Mouse (Mus musculus) layer of hippocampus, adult 11-12 months (tissue): ENCODE results near the gene Iqcd.
A peak's percentile ranks its signal among the peaks of the same experiment; 100 is the strongest.

Experiments used
- DNase-seq: peaks from one replicate; pipeline ENCODE4 v3.0.0; 2022; ENCODE audit warnings: low spot score

The Iqcd gene

DNA sequence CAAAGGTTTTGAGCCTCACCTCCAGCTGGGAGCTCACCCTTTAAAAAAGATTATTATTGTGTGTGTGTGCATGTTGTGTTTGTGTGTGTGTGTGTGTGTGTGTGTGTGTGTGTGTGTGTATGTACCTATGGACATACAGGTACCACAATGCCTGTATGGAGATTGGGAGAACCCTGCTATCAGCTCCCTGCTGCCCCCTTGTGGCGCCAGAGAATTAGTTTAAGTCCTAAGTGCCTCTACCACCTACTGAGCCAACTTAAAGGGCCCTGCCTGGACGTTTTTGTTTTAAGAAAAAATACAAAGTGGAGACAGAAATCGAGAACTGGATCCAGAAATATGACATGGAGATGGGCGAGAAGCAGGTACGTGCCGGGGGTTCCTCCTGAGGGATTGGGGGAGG, 16.0 kb downstream of the Iqcd start:
- DNase-seq: peak; percentile 83

DNA sequence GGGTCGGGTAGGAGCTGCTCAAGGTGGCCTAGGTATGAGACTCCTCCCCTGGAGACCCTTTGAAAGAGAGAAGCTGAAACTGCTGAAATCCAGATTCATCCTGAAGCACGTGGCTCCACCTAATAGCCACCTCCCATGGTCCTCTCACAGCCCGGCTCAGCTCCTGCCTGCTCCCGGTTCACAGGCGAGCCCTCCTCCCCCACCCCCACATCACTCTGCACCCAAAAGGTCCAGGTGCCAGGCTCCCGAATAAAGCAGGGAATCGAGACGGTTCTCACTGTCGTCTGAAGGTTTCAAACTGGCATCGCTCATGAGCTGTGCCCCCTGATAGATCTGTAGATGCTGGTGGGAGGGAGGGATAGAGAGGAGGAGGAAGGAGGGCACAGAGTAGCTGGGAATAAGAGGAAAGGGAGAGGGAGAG, 16.4 kb downstream of the Iqcd start:
- DNase-seq: no peak

DNA sequence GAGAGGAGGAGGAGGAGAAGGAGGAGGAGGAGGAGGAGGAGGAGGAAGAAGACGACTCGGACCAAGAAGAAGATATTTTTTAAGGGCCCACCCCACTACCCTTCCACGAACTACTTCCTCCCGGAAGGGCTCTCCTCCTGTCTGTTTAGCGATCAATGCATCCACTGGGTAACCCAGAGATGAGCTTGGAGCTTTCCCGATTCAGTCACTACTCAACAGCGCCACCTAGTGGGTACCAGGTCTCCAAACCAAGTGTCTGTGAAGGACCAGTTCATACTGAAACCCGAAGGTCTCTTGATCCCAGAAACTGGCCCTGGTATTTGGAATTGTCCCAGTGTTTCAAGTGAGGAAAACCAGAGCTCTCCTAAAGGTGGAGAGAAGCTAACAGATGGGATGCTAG, 16.9 kb downstream of the Iqcd start:
- peak; percentile 93 for DNase-seq

DNA sequence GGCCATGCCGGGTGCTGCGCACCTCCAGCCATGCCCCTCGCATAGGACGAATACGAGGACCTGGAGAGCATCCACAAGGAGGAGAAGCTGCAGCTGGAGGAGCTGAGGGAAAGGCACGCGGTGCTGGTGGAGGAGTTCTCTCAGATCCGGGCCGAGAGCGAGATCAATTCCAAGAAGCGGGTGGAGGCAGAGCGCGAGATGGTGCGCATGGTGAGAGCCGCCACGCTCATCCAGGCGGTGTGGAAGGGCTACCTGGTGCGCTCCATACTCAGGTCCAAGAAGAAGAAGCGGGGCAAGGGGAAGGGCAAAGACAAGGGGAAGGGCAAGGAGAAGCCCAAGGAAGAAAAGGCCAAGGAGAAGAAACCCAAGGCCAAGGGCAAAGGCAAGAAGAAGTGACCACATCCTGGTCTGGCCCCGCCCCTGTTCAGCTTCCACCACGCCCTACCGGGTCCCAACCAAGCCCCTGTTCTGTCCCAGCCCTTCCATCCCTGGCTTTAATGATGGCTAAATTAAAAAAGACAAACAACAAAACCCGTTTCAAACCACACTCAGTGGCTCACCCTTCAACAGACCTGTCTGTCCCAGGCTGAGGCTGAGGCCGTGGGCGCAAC, 17.9 kb downstream of the Iqcd start:
- DNase-seq: no peak

DNA sequence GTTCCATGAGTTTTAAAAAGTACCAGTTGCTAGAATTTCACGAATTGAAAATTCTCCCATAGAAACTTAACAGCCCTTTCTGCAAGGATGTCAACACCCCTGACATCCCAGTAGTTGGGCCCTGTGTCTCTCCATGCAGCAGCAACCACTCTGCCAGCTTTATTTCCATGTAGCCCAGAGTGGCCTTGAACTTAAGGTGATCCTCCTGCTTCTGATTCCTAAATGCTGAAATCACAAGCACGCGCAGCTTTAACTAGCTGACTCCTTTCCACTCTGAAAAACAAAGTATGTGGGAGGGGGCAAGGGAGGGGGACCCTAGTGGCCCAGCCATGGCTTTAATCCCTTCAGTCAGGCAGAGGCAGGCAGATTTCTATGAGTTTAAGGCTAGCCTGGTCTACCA, 18.5 kb downstream of the Iqcd start:
- no peak for DNase-seq

DNA sequence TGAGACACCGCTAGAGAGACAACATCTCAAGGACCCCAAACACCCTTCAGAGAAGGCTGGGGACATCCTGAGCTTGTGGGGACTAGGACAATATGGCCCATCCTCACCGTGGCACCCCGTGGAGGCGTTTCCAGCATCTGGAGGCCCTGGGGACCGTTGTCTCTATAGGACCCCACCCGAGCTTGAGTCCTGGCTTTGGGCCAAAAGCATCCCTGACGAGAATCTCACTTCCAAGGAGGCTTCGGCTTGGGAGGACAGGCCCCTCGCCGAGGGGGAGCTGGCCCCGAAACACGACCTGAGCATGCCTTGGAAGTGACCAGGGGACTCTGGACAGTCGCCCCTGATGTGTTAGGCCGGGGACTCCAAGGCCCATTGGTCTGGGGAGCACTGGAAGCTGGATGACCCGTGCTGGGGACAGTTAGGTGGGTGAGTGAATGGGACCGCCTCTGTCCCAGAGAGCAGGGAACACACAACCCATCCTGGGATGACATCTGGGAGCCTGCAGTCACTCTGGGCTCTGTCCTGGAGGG, 20.5 kb downstream of the Iqcd start:
- DNase-seq: no peak

DNA sequence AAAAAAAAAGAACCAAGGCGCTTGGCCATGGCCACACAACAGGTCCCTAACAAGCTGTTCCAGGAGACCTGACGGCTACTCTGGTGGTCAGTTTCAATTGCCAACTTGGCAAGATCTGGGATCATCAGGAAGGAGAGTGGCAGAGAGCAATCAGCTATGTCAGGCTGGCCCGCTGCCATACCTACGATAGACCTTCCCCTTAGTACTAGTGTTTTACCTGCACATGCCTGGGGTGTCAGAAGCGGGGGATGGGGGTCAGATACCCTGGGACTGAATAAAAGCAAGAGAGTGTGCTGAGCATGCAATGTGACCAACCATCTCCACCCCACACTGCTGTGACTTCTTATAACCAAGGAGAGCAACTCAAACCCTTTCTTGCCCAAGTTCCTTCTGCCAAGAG, 22.1 kb downstream of the Iqcd start:
- DNase-seq: no peak

DNA sequence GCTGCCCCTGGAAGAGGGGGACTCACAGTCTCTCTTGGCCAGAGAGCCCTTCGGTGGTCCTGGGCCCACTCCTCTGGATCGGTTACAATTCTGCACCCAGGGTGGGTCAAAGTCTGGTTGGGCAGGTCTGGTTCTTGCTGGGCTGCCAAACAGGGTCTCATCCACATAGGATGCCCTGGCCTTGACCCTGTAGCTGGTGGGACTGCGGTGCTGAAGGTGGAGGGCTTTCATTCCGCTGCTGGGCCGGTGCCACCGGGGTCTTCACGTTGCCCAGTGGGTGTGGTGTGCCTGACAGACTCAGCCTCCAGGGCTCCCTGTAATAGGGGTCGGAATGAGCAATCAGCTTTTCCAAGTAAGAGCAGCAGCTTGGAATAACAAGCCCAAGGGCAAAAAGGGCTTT, 22.6 kb downstream of the Iqcd start:
- no peak for DNase-seq

DNA sequence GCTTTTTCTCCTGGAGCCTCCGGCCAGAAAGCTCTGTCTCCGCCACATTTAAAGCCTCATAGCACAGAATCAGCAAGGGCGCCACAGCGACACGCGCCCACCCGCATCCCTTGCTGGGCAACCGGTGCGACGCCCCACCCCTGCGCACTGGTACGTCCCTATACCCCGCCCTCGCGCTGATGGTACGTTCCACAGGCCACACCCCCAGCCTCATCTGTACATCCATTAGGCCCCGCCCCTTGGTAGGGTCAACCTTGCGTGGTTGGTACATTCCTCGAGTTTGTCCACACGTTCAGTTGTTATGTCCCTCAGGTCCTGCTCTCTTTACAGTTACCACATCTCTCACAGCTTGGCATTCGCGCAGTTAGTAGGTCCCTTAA, 23.6 kb downstream of the Iqcd start, which contains the start of the genes Rita1 and Ddx54:
Gene Rita1 (minus strand): TSS at position 148 of the 380 bp plus-strand sequence.
Gene Ddx54 (plus strand): TSS at position 298 of the 380 bp plus-strand sequence.
- DNase-seq: peak; percentile 99

DNA sequence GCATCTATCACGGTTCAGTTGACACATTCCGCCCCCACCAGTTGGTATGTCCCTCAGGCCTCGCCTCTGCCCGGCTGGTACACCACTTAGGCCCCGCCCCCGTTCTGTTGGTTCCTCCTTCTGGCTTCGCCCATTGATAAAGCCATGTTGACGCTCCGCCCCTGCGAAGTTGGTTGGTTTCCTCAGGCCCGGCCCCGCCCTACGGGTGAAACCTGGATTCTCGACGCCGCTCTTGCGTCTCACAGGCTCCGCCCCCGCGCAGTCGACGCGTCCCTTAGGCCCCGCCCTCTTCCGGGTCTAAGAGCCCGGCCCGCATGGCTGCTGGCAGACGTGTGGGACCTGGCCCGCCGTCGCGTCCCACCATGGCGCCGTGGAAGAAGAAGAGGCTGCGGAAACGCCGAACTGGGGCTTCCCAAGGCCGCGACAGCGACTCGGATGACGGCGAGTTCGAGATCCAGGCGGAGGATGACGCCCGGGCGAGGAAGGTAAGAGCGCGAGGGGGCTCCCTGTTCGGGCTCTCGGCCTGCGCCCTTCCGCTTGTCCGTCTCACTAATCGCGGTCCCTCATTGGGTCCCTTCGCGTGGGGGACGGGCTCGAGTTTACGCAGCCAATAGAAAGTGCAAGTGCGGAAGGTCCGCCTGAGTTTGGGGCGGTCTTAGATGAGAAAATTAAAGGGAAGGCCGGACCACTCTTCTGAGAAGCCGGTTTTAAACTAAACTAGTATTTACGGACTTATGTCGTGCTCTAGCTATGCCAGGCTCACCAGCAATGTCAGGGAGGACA, 24.2 kb downstream of the Iqcd start:
- DNase-seq: peak; percentile 100

DNA sequence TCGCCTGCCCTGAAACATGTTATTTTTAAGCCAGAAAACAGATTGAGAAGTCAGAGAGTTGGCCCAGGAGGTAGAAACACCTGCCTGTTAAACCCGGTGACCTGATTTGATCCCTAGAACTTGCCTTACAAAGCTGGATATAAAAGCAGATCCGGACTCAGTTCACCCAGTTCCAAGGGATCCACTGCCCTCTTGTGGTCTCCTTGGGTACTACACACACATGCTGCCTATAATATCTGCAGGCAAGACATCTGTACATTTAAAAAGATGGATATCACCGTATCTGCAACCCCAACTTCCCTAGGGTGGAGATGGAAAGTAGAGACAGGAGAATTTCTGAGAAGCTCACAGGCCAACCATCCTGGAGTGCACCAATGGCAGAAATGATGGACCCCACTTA, 27.1 kb downstream of the Iqcd start:
- no peak for DNase-seq

DNA sequence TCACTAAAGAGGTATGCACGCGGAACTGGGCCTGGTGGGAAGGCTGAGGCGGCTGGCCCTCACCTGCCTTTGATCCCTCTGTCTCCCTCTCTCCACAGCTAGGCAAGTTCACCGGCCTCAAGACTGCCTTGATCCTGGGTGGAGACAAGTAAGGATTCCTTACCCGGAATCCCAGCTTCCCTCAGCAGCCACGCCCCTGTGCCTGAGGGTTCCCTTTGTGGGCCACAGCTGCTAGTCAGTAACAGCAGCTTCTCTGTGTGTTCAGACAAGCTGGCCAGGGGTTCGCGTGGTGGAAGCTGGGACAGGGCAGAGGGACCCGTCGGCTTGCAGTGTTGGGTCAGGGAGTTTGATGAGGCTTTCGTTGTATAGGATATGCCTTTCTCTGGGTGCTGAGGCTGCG, 30.0 kb downstream of the Iqcd start:
- no peak for DNase-seq

DNA sequence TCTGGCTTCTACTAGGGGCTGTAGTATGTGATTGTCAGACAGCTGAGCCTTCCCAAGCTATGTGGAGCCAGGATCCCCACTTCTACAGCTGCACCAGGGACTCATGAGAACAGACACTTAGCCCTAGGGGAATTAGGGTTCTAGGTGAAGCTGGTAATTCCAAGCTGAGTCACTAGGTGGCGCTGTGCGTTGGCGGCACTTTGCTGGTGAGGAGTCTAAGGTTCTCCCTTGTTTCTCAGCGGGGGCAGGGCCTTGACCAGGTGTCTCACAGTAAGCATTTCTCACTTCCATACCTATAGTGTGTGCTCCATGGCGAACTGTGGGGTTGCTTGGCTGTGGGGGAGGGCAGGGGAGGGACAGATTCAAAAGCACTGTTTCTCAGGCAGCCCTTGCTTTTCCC, 30.4 kb downstream of the Iqcd start:
- peak; percentile 68 for DNase-seq

DNA sequence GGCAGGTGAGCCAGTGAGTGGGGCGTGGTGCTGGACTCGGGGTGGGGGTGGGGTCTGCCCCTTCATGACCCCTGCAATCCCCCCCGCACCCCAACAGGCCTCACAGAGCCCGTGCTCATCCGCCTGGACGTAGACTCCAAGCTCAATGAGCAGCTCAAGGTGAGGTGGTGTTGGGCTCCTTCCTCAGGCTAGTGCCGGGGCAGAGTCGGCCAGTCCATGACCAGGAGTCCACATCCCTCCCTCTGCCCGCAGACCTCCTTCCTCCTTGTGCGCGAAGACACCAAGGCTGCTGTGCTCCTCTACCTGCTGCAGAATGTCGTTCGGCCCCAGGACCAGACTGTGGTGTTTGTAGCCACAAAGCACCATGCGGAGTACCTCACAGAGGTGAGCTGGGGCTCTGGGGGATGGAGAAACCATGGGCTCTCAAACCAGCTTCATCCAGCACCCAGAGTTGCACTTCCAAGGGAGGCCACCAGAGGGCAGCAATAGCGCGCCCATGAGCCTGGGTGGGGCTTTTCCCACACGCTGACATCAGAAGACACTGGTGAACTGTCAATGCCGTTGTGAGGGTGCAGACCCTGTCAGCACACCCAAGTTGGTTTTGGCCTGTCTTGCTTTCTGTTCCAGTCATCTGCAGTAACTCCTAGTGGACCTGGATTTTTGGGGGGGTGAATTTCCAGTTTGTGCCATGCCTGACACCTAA, 31.7 kb downstream of the Iqcd start:
- DNase-seq: peak; percentile 87

DNA sequence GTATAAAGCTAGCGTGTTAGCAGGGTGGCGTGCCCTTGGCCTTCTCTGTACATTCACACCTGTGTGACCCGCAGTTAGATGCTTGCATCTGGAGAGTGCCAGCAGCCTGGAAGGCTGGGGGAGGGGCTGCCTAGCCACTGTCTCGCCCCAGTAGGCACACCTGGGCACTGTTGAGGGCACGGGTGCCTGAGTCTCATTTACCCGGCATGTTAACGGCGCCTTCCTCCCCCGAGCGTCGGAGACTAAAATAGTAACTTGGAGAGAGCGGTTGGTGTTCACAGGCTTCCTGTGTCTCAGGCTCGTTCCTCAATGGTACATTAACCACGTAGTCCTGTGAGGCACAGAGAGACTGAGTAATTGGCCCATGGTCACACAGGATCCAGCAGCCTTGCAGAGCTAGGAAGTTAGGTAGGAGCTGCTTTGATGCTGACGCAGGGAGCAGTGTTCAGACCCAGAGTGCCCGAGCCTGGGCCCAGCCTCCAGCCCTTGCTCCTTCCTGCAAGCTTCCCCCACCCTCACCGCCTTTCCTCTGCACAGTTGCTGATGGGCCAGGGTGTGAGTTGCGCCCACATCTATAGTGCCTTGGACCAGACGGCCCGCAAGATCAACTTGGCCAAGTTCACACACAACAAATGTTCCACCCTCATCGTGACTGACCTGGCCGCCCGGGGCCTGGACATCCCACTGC, 32.4 kb downstream of the Iqcd start:
- DNase-seq: no peak

DNA sequence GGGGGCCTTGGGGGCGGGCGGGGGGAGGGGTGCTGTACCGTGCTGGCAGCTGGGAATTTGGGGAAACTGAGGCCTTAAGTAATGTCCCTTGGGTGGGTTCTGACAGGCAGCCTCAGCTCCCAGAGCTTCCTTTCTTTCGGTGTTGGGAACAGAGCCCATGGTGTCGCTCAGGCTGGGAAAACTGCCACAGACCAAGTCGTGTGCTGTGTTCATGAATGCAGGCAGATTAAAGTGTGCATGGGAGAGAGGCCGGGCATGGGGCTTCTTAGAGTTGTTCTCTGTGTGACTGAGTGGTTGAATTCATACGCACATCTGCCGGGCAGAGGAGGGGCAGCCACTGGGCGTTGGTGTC, 33.0 kb downstream of the Iqcd start:
- DNase-seq: no peak

DNA sequence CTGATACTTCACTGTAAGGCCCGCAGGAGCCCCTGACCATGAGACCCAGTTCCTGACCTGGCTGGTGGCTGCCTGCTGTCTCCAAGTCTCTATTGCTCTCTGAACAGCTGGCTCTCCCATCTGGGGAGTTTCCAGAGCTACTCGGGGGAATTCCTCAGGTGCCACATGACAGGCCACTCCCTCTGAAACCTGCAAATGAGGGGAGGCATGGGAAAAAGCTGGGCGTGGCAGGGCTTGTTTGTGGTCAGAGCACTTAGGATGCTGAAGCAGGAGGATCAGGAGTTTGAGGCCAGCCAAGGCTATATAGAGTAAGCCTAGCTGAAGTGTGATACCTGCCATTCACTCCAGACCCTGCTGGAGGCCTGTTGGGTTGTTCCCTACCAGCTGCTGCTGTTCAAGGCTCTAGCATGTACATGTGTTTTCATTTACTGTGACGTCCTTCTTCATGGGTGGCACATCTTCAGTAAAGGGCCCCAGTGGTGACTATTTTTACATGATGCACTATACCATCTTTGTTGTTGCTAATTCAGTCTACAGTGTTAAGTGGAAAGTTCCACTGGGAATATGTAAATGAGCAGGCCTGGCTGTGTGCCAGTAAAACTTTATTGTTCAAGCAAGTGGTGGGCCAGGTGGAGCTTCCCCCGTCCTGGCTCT, 33.5 kb downstream of the Iqcd start:
- no peak for DNase-seq

DNA sequence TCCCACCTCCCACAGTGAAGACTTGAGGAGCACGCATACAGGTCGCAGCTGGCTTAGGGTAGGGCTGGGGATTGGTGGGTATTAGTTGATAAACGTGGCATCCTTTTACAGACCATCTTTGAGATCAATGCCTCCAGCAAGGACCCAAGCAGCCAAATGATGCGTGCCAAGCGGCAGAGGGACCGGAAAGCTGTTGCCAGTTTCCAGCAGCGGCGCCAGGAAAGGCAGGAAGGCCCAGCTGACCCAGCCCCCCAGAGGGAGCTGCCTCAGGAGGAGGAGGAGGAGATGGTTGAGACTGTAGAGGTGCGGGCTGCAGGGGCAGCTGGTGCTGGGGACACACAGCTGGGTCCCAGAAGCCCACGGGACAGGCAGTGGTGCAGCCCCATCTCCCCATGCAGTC, 35.6 kb downstream of the Iqcd start:
- no peak for DNase-seq

DNA sequence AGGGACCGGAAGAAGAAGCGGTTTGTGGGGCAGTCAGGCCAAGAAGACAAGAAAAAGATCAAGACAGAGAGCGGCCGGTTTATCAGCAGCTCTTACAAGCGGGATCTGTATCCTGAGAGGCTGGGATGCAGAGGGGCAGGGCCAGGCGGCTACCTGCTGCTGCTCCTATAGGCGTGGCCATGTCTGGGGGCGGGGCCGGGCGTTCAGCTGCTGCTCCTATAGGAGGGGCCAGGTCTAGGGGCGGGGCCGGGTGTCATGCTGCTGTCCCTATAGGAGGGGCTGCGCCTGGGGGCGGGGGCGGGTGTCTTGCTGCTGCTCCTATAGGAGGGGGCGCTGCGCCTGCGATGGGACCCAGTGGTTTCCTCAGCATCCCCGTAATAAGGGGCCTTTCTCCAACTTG, 37.6 kb downstream of the Iqcd start:
- DNase-seq: no peak

DNA sequence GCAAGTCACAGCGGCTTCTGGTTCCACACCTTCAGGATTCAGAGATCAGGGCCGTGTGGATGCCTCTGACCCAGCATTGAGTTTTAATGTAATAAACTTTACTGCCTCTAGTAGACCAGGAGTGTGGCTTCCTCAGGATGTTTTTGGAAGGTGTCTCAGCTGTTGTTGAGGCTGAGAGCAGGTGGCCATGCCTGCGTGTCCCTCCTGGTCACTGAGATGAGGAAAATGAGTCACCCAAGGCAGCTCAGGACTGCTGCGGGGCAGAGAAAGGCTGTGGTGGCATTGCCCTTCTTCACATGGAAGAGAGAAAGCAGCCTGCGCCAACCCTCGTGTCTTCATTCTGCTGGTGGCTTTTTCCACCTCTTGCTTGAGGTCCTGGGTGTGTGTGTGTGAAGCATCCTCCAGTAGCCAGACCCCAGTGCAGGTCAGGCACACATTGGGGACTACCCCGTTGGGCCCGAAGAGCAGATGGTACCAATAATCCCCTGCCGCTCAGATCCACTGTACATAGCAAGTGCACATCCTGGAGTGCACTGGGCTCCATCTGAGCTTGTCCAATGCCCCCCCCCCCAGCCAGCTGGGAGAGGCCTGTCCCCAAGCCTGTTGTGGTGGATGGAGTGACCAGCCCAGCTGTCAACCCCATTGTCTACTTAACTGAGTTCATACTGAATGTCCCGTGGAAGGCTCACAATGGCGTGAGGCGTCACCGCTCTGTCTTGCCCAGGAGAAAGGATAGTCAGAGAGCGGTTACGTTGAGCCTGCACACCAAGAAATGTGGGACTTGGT, 38.9 kb downstream of the Iqcd start:
- no peak for DNase-seq

DNA sequence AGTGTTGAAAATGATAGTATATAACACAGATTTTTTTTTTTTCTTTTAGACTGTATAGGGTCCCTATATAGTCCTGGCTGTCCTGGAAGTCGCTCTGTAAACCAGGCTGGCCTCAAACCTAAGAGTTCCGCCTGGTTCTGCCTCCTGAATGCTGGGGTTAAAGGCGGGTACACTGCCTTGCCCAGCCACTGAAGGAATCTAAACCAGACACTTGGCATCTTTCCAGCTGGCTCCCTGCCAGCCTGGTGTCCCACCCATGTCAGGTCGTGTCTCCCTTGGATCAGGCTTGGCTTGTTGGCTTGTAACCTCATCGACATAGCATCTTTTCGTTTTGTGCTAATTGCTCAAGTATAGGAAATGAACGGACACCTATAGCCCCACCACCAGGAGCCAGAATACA, 39.8 kb downstream of the Iqcd start:
- DNase-seq: no peak
